Mouse (Mus musculus): ENCODE results near the gene Eloa. TPM values are rescaled to one million over a fixed set of nuclear protein-coding genes. Genes with fewer than 3 reads are reported as not detected.

The Eloa gene
- polyA plus RNA-seq, 1 experiment from 2014 or later: 38.9 TPM

- no peak overlapping the region for H3K27ac ChIP-seq
- no peak for DNase-seq (ENCODE audit: low spot score)
- H3K4me1 ChIP-seq: peaks cover 13% of the 10 kb centered on the region
- H3K9me3 ChIP-seq (replicated peaks): no peaks in the 10 kb centered on the region
- 79% methylated on average over 1 of the region's 1 CpGs for WGBS
- no peaks in the 10 kb centered on the region for H3K36me3 ChIP-seq
- H3K27me3 ChIP-seq (ENCODE audit: low read depth, poor library complexity, severe bottlenecking): no peaks in the 10 kb centered on the region
- H3K4me3 ChIP-seq: no peak overlapping the region
Observed at GRCm38 (mm10) chr4:136025350-136025749, 3.8 kb upstream of the Eloa start.

- no peak for DNase-seq (ENCODE audit: low spot score)
- WGBS: 96% methylated on average over 9 of the region's 9 CpGs
- H3K4me3 ChIP-seq: no peak overlapping the region
- H3K27ac ChIP-seq: no peak overlapping the region
- no peaks in the 10 kb centered on the region for H3K9me3 ChIP-seq (replicated peaks)
- H3K27me3 ChIP-seq (ENCODE audit: low read depth, poor library complexity, severe bottlenecking): no peaks in the 10 kb centered on the region
- peaks cover 19% of the 10 kb centered on the region for H3K4me1 ChIP-seq
- H3K36me3 ChIP-seq: peaks cover 11% of the 10 kb centered on the region; the same call in 1 of the 2 replicates
Observed at GRCm38 (mm10) chr4:136022924-136023323, 1.4 kb upstream of the Eloa start.

DNA sequence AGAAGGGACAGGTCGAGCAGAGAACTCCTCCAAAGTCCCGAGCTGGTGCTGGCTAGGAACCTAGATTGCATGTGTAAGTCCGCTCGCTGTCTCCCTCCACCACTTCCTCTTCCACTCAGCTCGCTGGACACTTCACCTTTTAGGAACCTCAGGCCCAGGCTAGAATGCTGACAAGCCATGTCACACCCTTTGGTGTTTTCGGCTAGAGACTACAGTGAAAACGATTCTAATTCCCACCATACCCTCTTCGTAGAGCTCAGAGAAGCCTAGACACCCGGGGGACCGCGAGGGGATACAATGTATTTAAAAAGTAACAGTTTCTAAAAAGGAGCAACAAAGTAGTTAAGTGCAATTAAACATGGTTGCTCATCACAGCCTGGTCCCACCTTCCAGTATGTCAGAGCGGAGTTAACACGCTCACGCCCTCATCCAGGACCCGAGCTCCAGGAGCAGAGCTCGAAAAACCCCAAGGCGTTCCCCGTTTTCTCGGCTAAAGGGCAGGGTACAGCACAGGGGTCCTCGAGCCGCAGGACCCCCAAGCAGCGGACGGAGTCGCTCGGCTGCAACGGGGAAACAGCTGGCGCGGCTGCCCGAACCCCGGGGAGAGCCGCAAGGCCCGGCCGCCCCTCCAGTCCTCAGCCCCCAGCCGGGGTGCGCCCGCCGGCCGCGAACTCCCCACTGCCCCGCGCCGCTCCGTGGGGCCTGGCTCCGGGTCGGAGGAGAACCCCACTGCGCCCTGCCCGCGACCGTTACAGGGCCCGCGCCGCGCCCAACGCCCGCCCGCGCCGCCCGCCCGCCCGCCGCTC, 617 bp downstream of the Eloa start:
- Histone ChIP-seq H3K36me3 (peaks cover 17% of the 10 kb centered on the region; the same call in 1 of the 2 replicates), H3K27me3 (ENCODE audit: low read depth, poor library complexity, severe bottlenecking) (no peaks in the 10 kb centered on the region), H3K9me3 (replicated peaks) (no peaks in the 10 kb centered on the region), H3K4me3 (peak overlapping the region; percentile 100), H3K4me1 (peaks cover 19% of the 10 kb centered on the region), H3K27ac (peak overlapping the region; percentile 95)
- DNase-seq (ENCODE audit: low spot score): no peak
- WGBS: under 1% methylated on average over 62 of the region's 62 CpGs

DNA sequence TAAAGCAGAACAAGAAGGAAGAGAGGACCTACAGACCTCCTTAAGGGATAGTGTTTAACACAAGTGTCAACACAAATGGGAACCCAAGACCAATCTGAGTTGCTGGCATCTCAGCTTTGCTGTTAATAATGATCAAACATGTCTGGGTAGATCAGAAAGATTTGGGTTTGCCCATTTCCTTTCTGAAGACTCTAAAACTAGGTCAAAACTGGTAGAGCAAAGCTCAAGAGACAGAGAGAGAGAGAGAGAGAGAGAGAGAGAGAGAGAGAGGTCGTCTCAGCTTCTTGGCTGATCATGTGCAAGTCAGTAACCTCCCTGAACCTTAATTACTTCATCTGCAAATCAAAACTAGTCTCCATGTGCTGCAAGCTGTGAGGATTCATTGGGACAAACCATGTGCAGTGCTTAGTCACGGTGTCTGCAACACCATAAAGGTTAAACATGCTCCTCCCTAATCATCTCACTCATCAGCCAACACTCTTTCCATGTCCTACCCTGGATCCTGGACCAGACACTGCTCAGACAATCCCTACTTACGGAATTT, 5.4 kb downstream of the Eloa start:
- Histone ChIP-seq H3K36me3 (peaks cover 46% of the 10 kb centered on the region), H3K4me1 (peaks cover 14% of the 10 kb centered on the region), H3K27ac (no peak overlapping the region), H3K27me3 (ENCODE audit: low read depth, poor library complexity, severe bottlenecking) (no peaks in the 10 kb centered on the region), H3K4me3 (no peak overlapping the region), H3K9me3 (replicated peaks) (no peaks in the 10 kb centered on the region)
- no peak for DNase-seq (ENCODE audit: low spot score)
- 85% methylated on average over 3 of the region's 3 CpGs for WGBS

DNA sequence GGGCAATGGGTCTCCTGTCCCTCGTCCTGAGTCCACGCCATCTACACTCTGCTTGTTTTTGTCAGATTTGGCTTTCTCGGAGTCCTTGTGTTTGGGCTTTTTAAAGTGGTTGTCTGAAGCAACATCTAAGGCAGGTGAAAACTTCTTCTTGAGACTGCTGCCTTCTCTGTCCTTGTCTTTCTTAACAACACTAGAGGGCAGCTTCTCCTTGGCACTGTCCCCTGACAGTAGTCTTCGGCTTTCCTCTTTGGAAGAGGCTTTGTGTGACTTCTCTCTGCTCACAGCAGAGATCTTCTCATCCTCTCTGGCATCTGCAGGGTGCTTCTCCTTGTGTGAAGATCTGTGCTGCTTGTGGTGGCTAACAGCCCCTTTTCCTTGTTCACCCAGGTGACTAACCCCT, 11.0 kb downstream of the Eloa start:
- Histone ChIP-seq H3K27ac (no peak overlapping the region), H3K9me3 (replicated peaks) (no peaks in the 10 kb centered on the region), H3K27me3 (ENCODE audit: low read depth, poor library complexity, severe bottlenecking) (no peaks in the 10 kb centered on the region), H3K4me1 (no peaks in the 10 kb centered on the region), H3K4me3 (no peak overlapping the region), H3K36me3 (peaks cover 83% of the 10 kb centered on the region)
- no peak for DNase-seq (ENCODE audit: low spot score)
- 93% methylated on average over 4 of the region's 4 CpGs for WGBS

GRCm38 (mm10) chr4:136008782-136009447, 12.6 kb downstream of the Eloa start:
- Histone ChIP-seq H3K36me3 (peaks cover 96% of the 10 kb centered on the region), H3K27me3 (ENCODE audit: low read depth, poor library complexity, severe bottlenecking) (no peaks in the 10 kb centered on the region), H3K9me3 (replicated peaks) (no peaks in the 10 kb centered on the region), H3K27ac (no peak overlapping the region), H3K4me3 (no peak overlapping the region), H3K4me1 (no peaks in the 10 kb centered on the region)
- no peak for DNase-seq (ENCODE audit: low spot score)
- WGBS: 91% methylated on average over 8 of the region's 8 CpGs

- Histone ChIP-seq H3K36me3 (peaks cover 98% of the 10 kb centered on the region), H3K27me3 (ENCODE audit: low read depth, poor library complexity, severe bottlenecking) (no peaks in the 10 kb centered on the region), H3K27ac (no peak overlapping the region), H3K4me3 (no peak overlapping the region), H3K9me3 (replicated peaks) (no peaks in the 10 kb centered on the region), H3K4me1 (no peaks in the 10 kb centered on the region)
- DNase-seq (ENCODE audit: low spot score): no peak
- WGBS: 94% methylated on average over 3 of the region's 3 CpGs
Observed at GRCm38 (mm10) chr4:136006821-136007220, 14.7 kb downstream of the Eloa start.

GRCm38 (mm10) chr4:136004921-136005320, 16.6 kb downstream of the Eloa start:
- no peaks in the 10 kb centered on the region for H3K27me3 ChIP-seq (ENCODE audit: low read depth, poor library complexity, severe bottlenecking)
- no peak overlapping the region for H3K4me3 ChIP-seq
- H3K36me3 ChIP-seq: peaks cover 89% of the 10 kb centered on the region
- H3K9me3 ChIP-seq (replicated peaks): no peaks in the 10 kb centered on the region
- 88% methylated on average over 2 of the region's 2 CpGs for WGBS
- no peaks in the 10 kb centered on the region for H3K4me1 ChIP-seq
- no peak overlapping the region for H3K27ac ChIP-seq
- DNase-seq (ENCODE audit: low spot score): no peak

- 89% methylated on average over 5 of the region's 5 CpGs for WGBS
- Histone ChIP-seq H3K4me3 (no peak overlapping the region), H3K4me1 (no peaks in the 10 kb centered on the region), H3K27me3 (ENCODE audit: low read depth, poor library complexity, severe bottlenecking) (no peaks in the 10 kb centered on the region), H3K27ac (no peak overlapping the region), H3K9me3 (replicated peaks) (no peaks in the 10 kb centered on the region), H3K36me3 (peaks cover 82% of the 10 kb centered on the region)
- no peak for DNase-seq (ENCODE audit: low spot score)
Observed at GRCm38 (mm10) chr4:136004107-136004675, 17.4 kb downstream of the Eloa start.

- WGBS: 90% methylated on average over 4 of the region's 4 CpGs
Observed at GRCm38 (mm10) chr4:135995118-135995517, 26.4 kb downstream of the Eloa start.

DNA sequence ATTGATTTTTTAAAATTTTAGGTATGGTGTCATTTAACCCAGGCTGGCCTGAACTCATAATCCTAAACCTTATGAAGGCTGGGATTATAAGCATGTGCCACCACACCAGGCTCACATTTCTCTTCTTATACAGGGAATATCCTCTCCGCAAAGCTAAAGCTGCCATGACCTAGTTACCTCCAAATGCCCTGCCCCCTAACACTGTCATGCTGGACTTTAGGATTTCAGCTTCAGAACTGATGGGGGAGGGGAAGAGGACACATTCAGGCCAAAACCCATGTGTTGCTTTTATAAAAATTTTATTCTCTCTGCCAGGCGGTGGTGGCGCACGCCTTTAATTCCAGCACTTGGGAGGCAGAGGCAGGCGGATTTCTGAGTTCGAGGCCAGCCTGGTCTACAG, 27.6 kb downstream of the Eloa start:
- H3K9me3 ChIP-seq (replicated peaks): no peaks in the 10 kb centered on the region
- no peak for DNase-seq (ENCODE audit: low spot score)
- no peak overlapping the region for H3K4me3 ChIP-seq
- H3K36me3 ChIP-seq: no peaks in the 10 kb centered on the region
- no peaks in the 10 kb centered on the region for H3K4me1 ChIP-seq
- no peak overlapping the region for H3K27ac ChIP-seq
- WGBS: 95% methylated on average over 6 of the region's 6 CpGs
- H3K27me3 ChIP-seq (ENCODE audit: low read depth, poor library complexity, severe bottlenecking): no peaks in the 10 kb centered on the region

More at GRCm38 (mm10) chr4:135995118-135995517, 26.4 kb downstream of the Eloa start:
- no peak overlapping the region for H3K27ac ChIP-seq
- no peak overlapping the region for H3K4me3 ChIP-seq
- H3K4me1 ChIP-seq: no peaks in the 10 kb centered on the region
- H3K36me3 ChIP-seq: no peaks in the 10 kb centered on the region
- H3K27me3 ChIP-seq (ENCODE audit: low read depth, poor library complexity, severe bottlenecking): no peaks in the 10 kb centered on the region
- DNase-seq (ENCODE audit: low spot score): no peak
- no peaks in the 10 kb centered on the region for H3K9me3 ChIP-seq (replicated peaks)

GRCm38 (mm10) chr4:135987714-135988113, 33.8 kb downstream of the Eloa start:
- Histone ChIP-seq H3K9me3 (replicated peaks) (no peaks in the 10 kb centered on the region), H3K4me1 (peaks cover 23% of the 10 kb centered on the region), H3K27me3 (ENCODE audit: low read depth, poor library complexity, severe bottlenecking) (no peaks in the 10 kb centered on the region), H3K4me3 (peak overlapping the region; percentile 79), H3K27ac (peak overlapping the region; percentile 92), H3K36me3 (peaks cover 31% of the 10 kb centered on the region)
- no peak for DNase-seq (ENCODE audit: low spot score)
- 75% methylated on average over 9 of the region's 9 CpGs for WGBS

Measured in limb, embryonic 10.5 days (tissue).